Mouse (Mus musculus) bone marrow, adult 2 months (tissue): Measurements from ENCODE around the gene Ripk4.

Experiments
- CTCF ChIP-seq: fragments of 200-500 bp; IDR thresholded peaks from 2 replicates; pipeline ENCODE4 v1.5.1; 2011; ENCODE audit warnings: low read length, control low read depth; ENCODE audit not compliant: control insufficient read depth, insufficient read depth
- POLR2A ChIP-seq: fragments of 200-500 bp; IDR thresholded peaks from 2 replicates; pipeline ENCODE4 v1.6.1; 2011; ENCODE audit warnings: low read depth, mild to moderate bottlenecking, control low read depth, low read length, borderline replicate concordance; ENCODE audit not compliant: control insufficient read depth

- no peak for TF ChIP-seq POLR2A
- TF ChIP-seq CTCF = no peak
Measured at GRCm38 (mm10) chr16:97752316-97752941, 11.2 kb downstream of the Ripk4 start.
